In the genomic region with DNA sequence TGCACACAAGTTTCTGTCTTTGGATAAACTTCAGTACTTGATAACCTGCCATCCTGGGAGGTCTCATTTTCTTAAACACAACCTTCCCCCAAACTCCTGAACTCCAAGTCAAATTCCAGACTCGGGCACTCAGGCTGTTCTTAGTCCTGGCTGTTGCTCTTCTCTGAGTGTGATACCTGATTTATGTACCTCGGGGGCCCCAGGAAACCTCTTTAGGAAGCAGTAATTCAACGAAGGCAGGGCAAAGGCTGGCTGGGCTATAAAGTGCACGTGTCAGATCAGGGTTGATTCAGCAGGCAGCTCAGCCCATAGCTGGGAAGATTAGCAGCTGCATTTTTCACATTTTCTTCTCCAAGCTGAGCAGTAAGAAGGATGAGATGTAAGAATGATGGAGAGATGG, we compare ENCODE assay signal across 22 mouse cellular contexts.
DNase-seq lines count a peak whose midpoint lies in the region; ATAC-seq lines count a peak whose summit lies in the region.
"Had no signal": no experiment of that assay in that cellular context is flagged by ENCODE, and none has a peak within 500 bp of the region (broad histone marks: within the 10 kb centered on the region; RNA-seq: fewer than 3 reads in every experiment).

No protein-coding gene starts in this region.

- no peaks in the 10 kb centered on the region for H3K27me3 ChIP-seq in neural tube, embryonic 15.5 days (replicated peaks)
- H3K27me3 ChIP-seq in limb, embryonic 10.5 days (ENCODE audit: low read depth, poor library complexity, severe bottlenecking) = no peaks in the 10 kb centered on the region
- H3K27me3 ChIP-seq in hindbrain, embryonic 12.5 days = no peaks in the 10 kb centered on the region
- H3K27me3 ChIP-seq: embryonic facial prominence, embryonic 12.5 days; limb, embryonic 12.5 days had no signal

- H3K4me3 ChIP-seq in neural tube, embryonic 15.5 days (replicated peaks) = no peak overlapping the region
- H3K4me3 ChIP-seq in limb, embryonic 10.5 days = no peak overlapping the region
- H3K4me3 ChIP-seq in hindbrain, embryonic 12.5 days = no peak overlapping the region
- H3K4me3 ChIP-seq: embryonic facial prominence, embryonic 12.5 days; limb, embryonic 12.5 days; midbrain, embryonic 10.5 days had no signal

- no peaks in the 10 kb centered on the region for H3K9me3 ChIP-seq in neural tube, embryonic 15.5 days (replicated peaks)
- no peaks in the 10 kb centered on the region for H3K9me3 ChIP-seq in limb, embryonic 10.5 days (replicated peaks)
- no peaks in the 10 kb centered on the region for H3K9me3 ChIP-seq in hindbrain, embryonic 12.5 days (replicated peaks)
- H3K9me3 ChIP-seq: embryonic facial prominence, embryonic 12.5 days; limb, embryonic 12.5 days; midbrain, embryonic 10.5 days had no signal

- H3K4me1 ChIP-seq in neural tube, embryonic 15.5 days = peaks cover 6% of the 10 kb centered on the region; the same call in 1 of the 2 replicates
- H3K4me1 ChIP-seq in limb, embryonic 10.5 days = peaks cover 28% of the 10 kb centered on the region
- H3K4me1 ChIP-seq in hindbrain, embryonic 12.5 days = peaks cover 4% of the 10 kb centered on the region; the same call in 1 of the 2 replicates
- H3K4me1 ChIP-seq: midbrain, embryonic 10.5 days had no signal

- H3K4me2 ChIP-seq in neural tube, embryonic 15.5 days = no peak overlapping the region
- no peak overlapping the region for H3K4me2 ChIP-seq in hindbrain, embryonic 12.5 days (replicated peaks)
- H3K4me2 ChIP-seq: embryonic facial prominence, embryonic 12.5 days; hindbrain, embryonic 14.5 days; limb, embryonic 12.5 days; liver, embryonic 11.5 days had no signal

- no peak overlapping the region for H3K27ac ChIP-seq in neural tube, embryonic 15.5 days (replicated peaks)
- H3K27ac ChIP-seq in limb, embryonic 10.5 days = no peak overlapping the region
- no peak overlapping the region for H3K27ac ChIP-seq in hindbrain, embryonic 12.5 days
- H3K27ac ChIP-seq: embryonic facial prominence, embryonic 12.5 days; hindbrain, embryonic 14.5 days; limb, embryonic 12.5 days; macrophage; midbrain, embryonic 10.5 days had no signal

- WGBS in neural tube, embryonic 15.5 days = 8% methylated on average over 4 of the region's 4 CpGs
- 7% methylated on average over 4 of the region's 4 CpGs for WGBS in limb, embryonic 10.5 days
- WGBS in hindbrain, embryonic 12.5 days = 74% methylated on average over 4 of the region's 4 CpGs

- no peak overlapping the region for H3K9ac ChIP-seq in neural tube, embryonic 15.5 days (replicated peaks)
- no peak overlapping the region for H3K9ac ChIP-seq in hindbrain, embryonic 12.5 days
- H3K9ac ChIP-seq: embryonic facial prominence, embryonic 12.5 days; forebrain, postnatal 0 days; hindbrain, embryonic 14.5 days; limb, embryonic 12.5 days; liver, postnatal 0 days had no signal

- H3K36me3 ChIP-seq in neural tube, embryonic 15.5 days = no peaks in the 10 kb centered on the region
- no peaks in the 10 kb centered on the region for H3K36me3 ChIP-seq in limb, embryonic 10.5 days
- no peaks in the 10 kb centered on the region for H3K36me3 ChIP-seq in hindbrain, embryonic 12.5 days
- H3K36me3 ChIP-seq: embryonic facial prominence, embryonic 12.5 days; limb, embryonic 12.5 days; midbrain, embryonic 10.5 days had no signal

- peak; percentile 43 for DNase-seq in neural tube, embryonic 10.5 days (ENCODE audit: extremely low spot score, low spot score)
- peak; percentile 28 for DNase-seq in forelimb bud, embryonic 11.5 days (ENCODE audit: low read depth, low spot score)
- peak; percentile 42 for DNase-seq in limb, embryonic 10.5 days (ENCODE audit: low spot score)
- no peak for DNase-seq in urinary bladder, postnatal 14 days (ENCODE audit: low spot score)
- DNase-seq in frontal cortex, postnatal 25 days (ENCODE audit: low spot score in 2 of 2) = no peak
- DNase-seq: adrenal gland, adult 8-10 months; cerebellum, adult 18-20 months; cerebellum, postnatal 14 days; forebrain, postnatal 0 days; heart, postnatal 36 days; kidney, adult 8-10 months; liver, postnatal 0 days; spleen, adult 18-20 months had no signal

- no peak for ATAC-seq in neural tube, embryonic 15.5 days (ENCODE audit: low FRiP score)
- ATAC-seq in hindbrain, embryonic 12.5 days (ENCODE audit: low FRiP score) = no peak
- ATAC-seq: forebrain, postnatal 0 days; liver, postnatal 0 days; lung, postnatal 0 days had no signal

Comparison
In these comparisons a context has a peak if more than half of its experiments do, and no peak if none do; other contexts are left out.
1. DNase-seq: peak in neural tube, embryonic 10.5 days (single experiment), forelimb bud, embryonic 11.5 days (single experiment) and limb, embryonic 10.5 days (single experiment); none in urinary bladder, postnatal 14 days (single experiment) and frontal cortex, postnatal 25 days (0 of 2).